Mouse (Mus musculus) heart, embryonic 15.5 days (tissue): ENCODE data around the gene Nipal4. TPM values are rescaled to one million over a fixed set of nuclear protein-coding genes. Genes with fewer than 3 reads are reported as not detected.

ENCODE experiments used
- ATAC-seq: fragments of 200-750 bp; cut with Nextera tagmentation; replicated peaks from 2 replicates; pipeline ENCODE4 v1.8.0; 2017; ENCODE audit warnings: low read depth, moderate TSS enrichment; ENCODE audit not compliant: insufficient number of reproducible peaks, insufficient read depth, low FRiP score
- H3K27ac ChIP-seq: fragments of 300-500 bp; sonication (generic); 2 replicates; pipeline ENCODE4 v1.5.1; 2015; ENCODE audit warnings: mild to moderate bottlenecking, inconsistent platforms
- H3K27me3 ChIP-seq: fragments of 300-500 bp; sonication (generic); 2 replicates; pipeline ENCODE4 v1.6.1; 2015; ENCODE audit warnings: inconsistent platforms
- H3K36me3 ChIP-seq: fragments of 300-500 bp; sonication (generic); 2 replicates; pipeline ENCODE4 v1.6.1; 2015; ENCODE audit warnings: mild to moderate bottlenecking, inconsistent platforms
- H3K4me1 ChIP-seq: fragments of 300-500 bp; sonication (generic); replicated peaks from 2 replicates; pipeline ENCODE4 v1.6.1; 2015; ENCODE audit warnings: inconsistent platforms
- H3K4me2 ChIP-seq: fragments of 300-500 bp; sonication (generic); 2 replicates; pipeline ENCODE4 v1.6.1; 2015; ENCODE audit warnings: inconsistent platforms, mild to moderate bottlenecking, moderate library complexity
- H3K4me3 ChIP-seq: fragments of 300-500 bp; sonication (generic); 2 replicates; pipeline ENCODE4 v1.5.1; 2015; ENCODE audit warnings: mild to moderate bottlenecking, inconsistent platforms
- H3K9ac ChIP-seq: fragments of 300-500 bp; sonication (generic); 2 replicates; pipeline ENCODE4 v1.6.1; 2015; ENCODE audit warnings: mild to moderate bottlenecking, inconsistent platforms
- H3K9me3 ChIP-seq: fragments of 300-500 bp; sonication (generic); replicated peaks from 2 replicates; pipeline ENCODE4 v1.6.1; 2016; ENCODE audit warnings: inconsistent platforms
- WGBS: fragments of 180-500 bp; shearing (Covaris S2); methylation state at CpG from one replicate; pipeline ENCODE4 v1.1.7; 2015; ENCODE audit warnings: mixed read lengths; 5-methylcytosine and 5-hydroxymethylcytosine counted together
- polyA plus RNA-seq: library from polyadenylated mRNA; unstranded; fragments of >200 nt; fragmentation: Nextera tagmentation; extraction: Ambion mirVana; gene quantifications from 2 replicates; pipeline ENCODE4 v1.2.1, GENCODE M21; 2015

Nipal4 gene
- polyA plus RNA-seq, 1 experiment from 2014 or later: 5.3 TPM

DNA sequence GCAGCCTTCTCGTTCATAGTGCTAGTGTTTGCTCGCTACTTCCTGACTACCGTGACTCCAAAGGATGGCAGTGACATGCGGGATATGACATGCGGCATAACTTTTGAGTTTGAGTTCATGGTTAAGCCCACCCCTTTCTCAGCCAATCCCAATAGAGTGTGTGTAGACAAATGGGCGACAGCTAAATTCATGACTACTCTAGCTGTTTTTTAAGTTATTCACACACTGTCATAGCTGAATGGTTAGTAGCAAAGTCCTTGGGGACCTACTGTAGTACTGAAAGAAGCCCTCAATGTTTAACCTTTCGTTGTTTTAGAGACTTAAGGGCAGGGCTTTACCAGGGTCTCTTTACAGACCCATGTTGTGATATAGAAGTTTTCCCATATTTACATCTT is 40.5 kb downstream of the Nipal4 start:
- Histone ChIP-seq H3K4me1 (peaks cover 16% of the 10 kb centered on the region), H3K9me3 (no peaks in the 10 kb centered on the region), H3K4me2 (no peak overlapping the region), H3K27ac (no peak overlapping the region), H3K27me3 (no peaks in the 10 kb centered on the region), H3K4me3 (no peak overlapping the region), H3K36me3 (peaks cover 69% of the 10 kb centered on the region), H3K9ac (no peak overlapping the region)
- 88% methylated on average over 7 of the region's 7 CpGs for WGBS
- ATAC-seq: no peak

DNA sequence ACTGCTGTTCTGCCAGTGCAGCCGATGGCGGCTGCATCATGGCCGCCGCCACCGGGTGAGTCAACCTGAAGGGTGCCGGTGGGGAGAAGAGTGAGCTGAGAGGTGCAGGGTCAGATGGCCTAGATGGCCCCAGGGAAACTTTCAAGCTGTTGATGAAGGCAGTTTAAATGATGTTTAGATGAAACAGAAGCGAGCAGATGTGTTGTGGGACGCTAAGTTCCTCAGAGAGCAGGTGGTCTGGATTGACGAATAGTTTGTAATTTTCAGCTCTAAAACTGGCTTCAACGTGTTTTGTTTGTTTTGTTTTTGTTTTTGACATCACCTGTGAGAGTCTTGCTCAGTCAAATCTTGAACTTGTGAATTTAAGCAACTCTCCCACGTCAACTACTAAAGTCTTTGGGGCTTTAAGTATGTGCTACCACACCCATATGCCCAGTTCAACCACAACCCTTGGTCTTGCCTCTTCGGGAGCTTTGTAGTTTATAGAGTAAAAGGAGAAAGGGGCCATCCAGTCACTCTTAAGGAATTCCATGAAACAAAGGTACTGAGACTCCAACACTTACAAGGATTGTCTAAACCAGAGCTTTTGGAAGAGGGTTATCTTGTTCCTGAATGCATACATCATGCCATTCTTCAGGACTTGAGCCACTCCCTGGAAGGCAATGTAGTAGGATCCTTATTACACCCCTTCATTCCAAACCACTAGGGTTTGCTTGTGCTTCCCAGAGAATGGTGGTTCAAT is 41.0 kb downstream of the Nipal4 start:
- H3K9me3 ChIP-seq: no peaks in the 10 kb centered on the region
- 89% methylated on average over 12 of the region's 12 CpGs for WGBS
- H3K27ac ChIP-seq: no peak overlapping the region
- H3K4me1 ChIP-seq: peaks cover 14% of the 10 kb centered on the region
- no peak overlapping the region for H3K9ac ChIP-seq
- H3K27me3 ChIP-seq: no peaks in the 10 kb centered on the region
- no peak overlapping the region for H3K4me2 ChIP-seq
- peaks cover 63% of the 10 kb centered on the region for H3K36me3 ChIP-seq
- no peak for ATAC-seq
- no peak overlapping the region for H3K4me3 ChIP-seq

DNA sequence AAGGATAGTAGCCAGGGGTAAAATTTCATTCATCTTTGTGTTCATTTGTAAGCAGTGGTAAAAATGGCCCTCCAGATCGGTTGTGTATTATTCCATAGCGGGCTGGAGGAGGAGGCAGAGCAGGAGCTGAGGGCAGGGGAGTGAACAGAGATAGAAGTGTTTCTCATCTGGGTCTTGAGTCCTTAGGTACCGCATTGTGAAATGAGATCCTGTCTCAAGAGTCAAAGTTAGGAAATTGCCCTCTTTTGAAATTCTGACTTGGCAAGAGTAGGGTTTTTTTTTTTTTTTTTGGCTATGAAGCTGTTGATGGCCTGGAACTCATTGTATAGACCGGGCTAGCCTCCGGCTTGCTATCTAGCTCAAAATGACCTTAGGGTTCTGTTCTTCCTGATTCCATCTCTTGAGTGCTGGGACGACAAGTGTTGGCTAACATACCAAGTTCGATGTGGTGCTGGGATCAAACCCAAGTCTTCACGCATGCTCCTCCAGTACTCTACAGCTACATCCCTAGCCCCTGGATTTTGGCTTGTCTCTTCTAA is 42.9 kb downstream of the Nipal4 start:
- peaks cover 68% of the 10 kb centered on the region for H3K36me3 ChIP-seq
- WGBS: 85% methylated on average over 8 of the region's 8 CpGs
- no peak for ATAC-seq

DNA sequence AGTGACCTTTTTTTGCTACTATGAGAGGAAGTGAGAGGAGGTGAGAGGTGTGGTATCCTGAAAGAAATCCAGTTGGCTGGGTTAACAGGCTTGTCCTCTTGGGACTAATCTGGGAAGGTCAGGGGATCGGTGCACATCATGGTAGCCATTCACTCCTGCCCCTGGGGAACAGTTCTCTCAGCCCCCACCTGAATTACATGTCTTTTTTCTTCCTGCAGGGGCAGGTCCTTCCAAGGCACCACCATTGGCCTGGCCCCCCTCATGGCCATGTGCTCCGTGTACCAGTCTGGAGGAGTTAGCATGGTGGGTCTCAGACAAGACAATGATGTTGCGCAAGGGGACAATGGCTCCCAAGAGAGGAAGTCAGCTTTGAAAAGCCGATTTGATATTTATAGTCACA is 43.4 kb downstream of the Nipal4 start:
- WGBS: 81% methylated on average over 4 of the region's 4 CpGs
- H3K36me3 ChIP-seq: peaks cover 68% of the 10 kb centered on the region
- H3K9me3 ChIP-seq: no peaks in the 10 kb centered on the region
- H3K27ac ChIP-seq: 0 out of 2 replicates have a peak overlapping the region, but pooled peaks have one; percentile 20
- H3K27me3 ChIP-seq: no peaks in the 10 kb centered on the region
- no peak overlapping the region for H3K9ac ChIP-seq
- no peak for ATAC-seq
- peaks cover 10% of the 10 kb centered on the region for H3K4me1 ChIP-seq
- H3K4me3 ChIP-seq: no peak overlapping the region
- H3K4me2 ChIP-seq: no peak overlapping the region

More for the DNA sequence above, 42.9 kb downstream of the Nipal4 start:
- Histone ChIP-seq H3K4me2 (no peak overlapping the region), H3K9ac (no peak overlapping the region), H3K9me3 (no peaks in the 10 kb centered on the region), H3K27ac (0 out of 2 replicates have a peak overlapping the region, but pooled peaks have one; percentile 20), H3K4me3 (no peak overlapping the region), H3K27me3 (no peaks in the 10 kb centered on the region), H3K4me1 (peaks cover 10% of the 10 kb centered on the region)

DNA sequence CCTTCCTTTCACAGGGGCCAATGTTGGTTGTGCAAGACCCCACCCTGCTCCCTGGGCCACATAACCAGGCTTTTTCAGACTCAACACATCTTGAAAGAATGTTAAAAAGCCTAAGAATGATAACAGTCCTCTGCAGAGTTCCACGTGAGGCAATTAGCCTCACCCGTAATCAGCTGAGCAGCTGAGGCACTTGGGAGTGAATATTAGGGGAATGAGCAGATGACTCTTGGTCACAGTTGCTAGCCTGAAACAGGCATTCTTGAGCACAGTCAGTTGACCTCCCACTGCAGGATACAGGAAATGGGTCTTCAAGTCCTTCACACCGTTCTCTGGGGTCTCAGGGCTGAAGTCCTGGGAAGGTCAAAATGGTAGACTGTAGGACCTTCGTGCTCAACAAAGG is 44.6 kb downstream of the Nipal4 start:
- H3K27ac ChIP-seq: peak overlapping the region; percentile 33; the same call in 1 of the 2 replicates
- ATAC-seq: no peak
- WGBS: 53% methylated on average over 4 of the region's 4 CpGs

DNA sequence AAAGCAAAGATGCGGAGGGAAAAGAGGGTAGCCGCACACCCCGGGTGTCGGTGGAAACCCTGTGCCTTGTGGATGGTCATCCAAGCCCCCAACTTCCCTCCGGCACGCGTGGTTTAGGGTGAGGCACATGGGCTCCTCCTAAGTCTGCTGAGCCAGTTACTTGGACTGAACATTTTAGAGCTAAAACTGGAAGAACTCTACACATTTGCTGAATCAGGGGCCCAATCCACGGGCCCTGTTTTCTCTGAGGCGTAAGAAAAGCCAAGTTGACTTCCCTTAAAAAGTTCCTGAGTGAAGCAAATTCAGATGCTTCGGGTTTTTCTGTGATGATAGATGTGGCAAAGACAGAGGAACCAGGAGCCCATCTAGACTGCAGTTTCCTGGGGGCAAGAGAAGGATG is 46.2 kb downstream of the Nipal4 start:
- Histone ChIP-seq H3K9me3 (no peaks in the 10 kb centered on the region), H3K9ac (no peak overlapping the region), H3K27me3 (no peaks in the 10 kb centered on the region), H3K4me3 (no peak overlapping the region), H3K27ac (no peak overlapping the region), H3K4me2 (no peak overlapping the region), H3K36me3 (peaks cover 60% of the 10 kb centered on the region), H3K4me1 (peaks cover 11% of the 10 kb centered on the region)
- 92% methylated on average over 10 of the region's 10 CpGs for WGBS
- ATAC-seq: no peak

More for the DNA sequence above, 44.6 kb downstream of the Nipal4 start:
- peaks cover 58% of the 10 kb centered on the region for H3K36me3 ChIP-seq
- H3K9me3 ChIP-seq: no peaks in the 10 kb centered on the region
- no peak overlapping the region for H3K4me3 ChIP-seq
- H3K9ac ChIP-seq: no peak overlapping the region
- no peak overlapping the region for H3K4me2 ChIP-seq
- H3K4me1 ChIP-seq: peaks cover 6% of the 10 kb centered on the region
- H3K27me3 ChIP-seq: no peaks in the 10 kb centered on the region

DNA sequence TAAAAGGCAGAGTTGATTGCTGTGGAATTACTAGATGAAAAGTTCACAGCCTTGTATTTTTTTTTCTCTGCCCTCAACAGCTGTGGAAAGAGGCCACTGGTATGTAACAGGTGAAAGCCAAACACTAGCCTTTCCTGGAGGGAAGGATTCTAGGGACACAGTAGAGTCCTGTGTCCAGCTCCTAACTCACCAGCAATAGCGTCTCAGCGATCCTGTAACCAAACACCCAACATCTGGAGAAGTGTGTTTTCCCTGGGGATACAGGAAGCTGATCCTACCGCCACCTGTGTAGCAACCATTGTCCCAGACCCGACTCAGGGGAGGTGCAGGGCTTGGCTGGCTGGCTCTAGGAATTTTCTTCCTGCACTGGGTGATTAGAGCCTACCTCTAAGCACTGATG is 46.7 kb downstream of the Nipal4 start:
- no peak overlapping the region for H3K4me3 ChIP-seq
- no peak overlapping the region for H3K9ac ChIP-seq
- no peaks in the 10 kb centered on the region for H3K27me3 ChIP-seq
- WGBS: 46% methylated on average over 4 of the region's 4 CpGs
- no peak for ATAC-seq
- H3K4me2 ChIP-seq: no peak overlapping the region
- no peak overlapping the region for H3K27ac ChIP-seq
- no peaks in the 10 kb centered on the region for H3K9me3 ChIP-seq
- H3K4me1 ChIP-seq: peaks cover 11% of the 10 kb centered on the region
- peaks cover 60% of the 10 kb centered on the region for H3K36me3 ChIP-seq

DNA sequence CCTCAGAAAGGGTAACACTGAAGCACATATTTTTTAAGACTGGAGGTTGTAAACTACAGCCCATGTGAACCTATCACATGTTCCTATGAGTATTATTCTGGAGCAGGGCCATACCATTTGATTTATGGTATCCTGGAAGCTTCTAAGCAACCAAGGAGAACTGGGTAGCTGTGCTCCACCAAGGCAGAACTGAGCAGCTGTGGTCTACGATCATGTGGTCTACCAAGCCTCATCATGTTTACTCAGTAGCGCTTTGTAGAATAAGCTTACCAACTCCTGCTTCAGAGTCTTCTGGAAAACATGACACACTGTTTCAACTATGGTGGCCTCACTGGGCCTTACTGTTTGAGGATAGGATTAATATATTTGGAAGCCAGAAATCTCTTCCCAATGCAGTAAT is 49.8 kb downstream of the Nipal4 start:
- Histone ChIP-seq H3K36me3 (peaks cover 53% of the 10 kb centered on the region), H3K4me1 (peaks cover 15% of the 10 kb centered on the region), H3K4me3 (no peak overlapping the region), H3K27ac (no peak overlapping the region), H3K9me3 (no peaks in the 10 kb centered on the region), H3K9ac (no peak overlapping the region), H3K4me2 (no peak overlapping the region), H3K27me3 (no peaks in the 10 kb centered on the region)
- no peak for ATAC-seq
- 77% methylated on average over 2 of the region's 2 CpGs for WGBS

DNA sequence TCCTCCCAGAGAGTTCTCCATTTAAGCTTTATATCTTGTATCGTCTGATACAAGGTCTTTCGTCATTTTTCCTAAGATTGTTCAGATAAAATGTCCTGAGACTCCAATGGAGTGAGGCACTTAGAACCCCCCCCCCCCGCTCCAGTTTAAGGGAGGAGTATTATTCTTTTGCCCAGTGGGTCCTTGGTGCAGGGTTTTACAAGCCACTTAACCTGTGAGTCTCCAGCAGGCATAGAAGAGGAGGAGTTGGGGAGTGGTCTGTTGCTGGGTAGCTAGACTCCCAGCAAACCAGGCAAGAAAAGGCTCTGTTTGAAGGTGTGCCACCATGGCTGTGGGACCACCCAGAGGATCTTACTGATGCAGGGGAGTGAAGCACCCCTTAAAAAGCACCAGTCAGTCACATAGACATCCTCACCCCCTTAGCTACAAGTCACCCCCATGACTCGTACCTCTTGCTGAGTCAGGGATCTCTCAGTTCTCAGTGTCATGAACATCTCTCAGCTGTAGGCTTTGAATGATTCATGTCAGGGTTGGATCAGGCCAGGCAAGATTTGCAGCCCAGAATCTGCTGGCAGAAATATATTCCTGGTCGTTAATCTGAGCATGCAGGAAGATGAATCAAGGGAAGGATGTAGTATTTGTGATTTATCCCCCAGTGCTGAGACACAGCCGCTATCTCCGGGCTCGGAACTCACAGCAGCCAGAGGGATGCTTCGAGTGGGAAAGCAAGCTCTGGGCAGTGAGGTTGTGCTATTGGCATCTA is 50.7 kb downstream of the Nipal4 start:
- 70% methylated on average over 9 of the region's 9 CpGs for WGBS
- H3K36me3 ChIP-seq: peaks cover 49% of the 10 kb centered on the region

DNA sequence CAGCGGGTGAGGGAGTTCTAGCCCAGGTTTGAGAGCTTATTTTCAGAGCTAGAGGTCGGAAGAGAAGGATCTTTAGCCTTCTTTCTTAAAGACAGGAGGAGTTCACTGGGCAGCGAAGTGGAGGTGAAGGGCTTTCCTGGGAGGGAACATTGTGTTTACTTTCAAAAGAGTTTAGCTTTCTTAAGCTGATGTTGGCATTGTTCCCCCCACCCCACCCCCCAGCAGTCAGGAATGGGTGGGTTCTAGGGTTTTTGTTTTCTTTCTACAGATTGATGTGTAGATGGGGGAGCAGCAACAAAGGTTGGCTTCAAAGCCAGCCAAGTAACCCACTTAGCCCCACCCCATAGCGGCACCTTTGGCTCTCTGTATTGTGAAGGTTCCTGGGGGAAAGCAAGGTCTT is 51.3 kb downstream of the Nipal4 start:
- Histone ChIP-seq H3K4me1 (peaks cover 24% of the 10 kb centered on the region), H3K36me3 (peaks cover 48% of the 10 kb centered on the region), H3K27ac (no peak overlapping the region), H3K27me3 (no peaks in the 10 kb centered on the region), H3K4me3 (no peak overlapping the region), H3K9ac (no peak overlapping the region), H3K9me3 (no peaks in the 10 kb centered on the region), H3K4me2 (no peak overlapping the region)
- 82% methylated on average over 4 of the region's 4 CpGs for WGBS
- no peak for ATAC-seq

More for the DNA sequence above, 50.7 kb downstream of the Nipal4 start:
- H3K9me3 ChIP-seq: no peaks in the 10 kb centered on the region
- peaks cover 18% of the 10 kb centered on the region for H3K4me1 ChIP-seq
- no peak overlapping the region for H3K4me3 ChIP-seq
- no peaks in the 10 kb centered on the region for H3K27me3 ChIP-seq
- H3K9ac ChIP-seq: no peak overlapping the region
- no peak overlapping the region for H3K4me2 ChIP-seq
- 0 out of 2 replicates have a peak overlapping the region, but pooled peaks have one; percentile 9 for H3K27ac ChIP-seq
- no peak for ATAC-seq

DNA sequence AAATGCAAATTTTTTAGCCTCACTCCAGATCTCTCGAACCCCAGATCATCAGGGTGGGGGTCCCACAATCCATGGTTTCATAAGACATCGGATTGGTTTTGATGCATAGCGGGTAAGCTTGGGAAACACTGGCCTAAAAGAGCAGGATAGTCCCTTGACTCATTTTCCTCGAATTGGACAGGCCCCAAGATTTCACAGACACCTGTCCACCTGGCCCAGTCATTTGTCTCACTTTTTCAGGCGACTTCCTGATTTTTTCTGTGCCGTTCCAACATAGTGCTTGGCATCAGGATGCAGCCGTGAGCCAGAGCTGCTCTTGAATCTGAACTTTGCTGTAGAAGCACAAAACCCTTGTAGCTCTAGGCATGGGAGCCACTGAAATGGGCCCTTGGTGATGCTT is 52.1 kb downstream of the Nipal4 start:
- no peak for ATAC-seq
- WGBS: 89% methylated on average over 7 of the region's 7 CpGs

More for the DNA sequence above, 52.1 kb downstream of the Nipal4 start:
- no peak overlapping the region for H3K4me3 ChIP-seq
- no peaks in the 10 kb centered on the region for H3K27me3 ChIP-seq
- no peak overlapping the region for H3K27ac ChIP-seq
- no peak overlapping the region for H3K9ac ChIP-seq
- peaks cover 31% of the 10 kb centered on the region for H3K4me1 ChIP-seq
- H3K4me2 ChIP-seq: no peak overlapping the region
- peaks cover 41% of the 10 kb centered on the region for H3K36me3 ChIP-seq
- no peaks in the 10 kb centered on the region for H3K9me3 ChIP-seq
